Mouse (Mus musculus) gastrocnemius, postnatal 25 days (tissue): ENCODE data around the gene Clec18a. TPM values are rescaled to one million over a fixed set of nuclear protein-coding genes. Genes with fewer than 3 reads are reported as not detected.
A peak's percentile ranks its signal among the peaks of the same experiment; 100 is the strongest.
"Not testable (repeated sequence)": the region's sequence is repeated elsewhere in the genome, so short reads cannot be mapped to it uniquely, and the experiment has no call there.

ENCODE experiments used
- DNase-seq: peaks from one replicate; pipeline ENCODE4 v3.0.0; 2022
- long read RNA-seq, 2 experiments: library from polyadenylated mRNA; stranded (forward); transcript quantifications; one replicate each; pipeline ENCODE4 v2.0.0; 2021
- total RNA-seq, 2 experiments: library from RNA; stranded (reverse); gene quantifications; 1 replicate in 1 of 2; 2 replicates in 1 of 2; pipeline ENCODE4 v1.2.3; 2021

The Clec18a gene
- total RNA-seq, result under 1 TPM; 0.64 to 0.88 TPM
- long read RNA-seq, experiment 1, partial matches to known transcripts, result 0 of 2 reads
- long read RNA-seq, experiment 1, other reads (novel, unspliced or antisense), result 2 of 2 reads
- long read RNA-seq, experiment 2, partial matches to known transcripts, result 0 of 1 reads
- long read RNA-seq, experiment 2, other reads (novel, unspliced or antisense), result 1 of 1 reads

DNA sequence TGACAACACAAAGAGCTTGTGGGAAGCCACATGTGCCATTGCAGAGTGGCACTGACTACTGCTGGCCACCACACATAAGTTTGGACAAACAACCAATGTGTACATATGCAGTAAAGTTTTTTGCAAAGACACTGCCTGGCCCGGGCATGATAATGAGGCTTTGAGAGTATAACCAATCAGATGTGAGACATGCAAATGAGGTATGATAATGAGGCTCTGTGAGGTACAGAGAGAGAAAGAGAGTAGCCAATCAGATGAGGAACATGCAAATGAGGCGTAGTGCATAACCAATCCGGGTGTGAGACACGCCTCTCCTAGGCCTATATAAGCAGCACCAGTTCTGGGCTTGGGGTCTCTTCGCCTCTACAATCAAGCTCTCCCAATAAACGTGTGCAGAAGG is at the start of gene Clec18a:
TSS of gene Clec18a (minus strand) at position 101 of the 400 bp plus-strand sequence.
- DNase-seq, result not testable (repeated sequence)

DNA sequence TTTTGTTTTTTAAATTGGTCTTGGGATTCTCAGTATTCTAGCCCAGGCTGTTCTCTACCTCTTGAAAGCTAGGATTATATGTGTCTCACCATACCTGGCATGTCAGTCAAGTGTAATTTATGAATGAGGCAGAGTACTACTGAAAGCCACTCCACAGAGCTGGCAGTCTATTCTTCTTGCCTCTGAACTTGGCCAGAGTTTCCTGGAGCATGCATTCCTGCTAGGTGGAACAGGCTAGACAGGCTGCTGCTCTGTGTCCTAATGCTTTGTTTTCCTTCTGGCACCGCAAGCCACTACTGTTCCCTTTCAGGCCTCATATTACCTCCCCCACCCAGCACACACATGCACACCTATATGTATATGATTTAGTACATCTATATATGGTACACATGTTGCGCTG is 38.5 kb upstream of the Clec18a start:
- DNase-seq, result no peak

DNA sequence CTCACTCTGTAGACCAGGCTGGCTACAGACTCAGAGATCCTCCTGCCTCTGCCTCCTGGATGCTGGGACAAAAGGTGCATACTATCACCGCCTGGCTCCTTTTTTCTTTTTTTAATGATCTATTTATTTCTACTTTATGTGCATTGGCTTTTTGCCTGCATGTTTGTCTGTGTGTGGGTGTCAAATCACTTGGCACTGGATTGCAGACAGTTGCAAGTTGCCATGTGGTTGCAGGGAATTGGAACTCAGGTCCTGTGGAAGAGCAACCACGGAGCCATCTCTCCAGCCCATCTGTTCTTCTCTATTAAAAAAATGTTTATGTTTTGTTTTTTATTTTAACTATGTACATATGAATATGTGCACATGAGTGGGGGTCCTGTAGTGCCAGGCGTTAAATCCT is 27.3 kb upstream of the Clec18a start:
- DNase-seq, result no peak

DNA sequence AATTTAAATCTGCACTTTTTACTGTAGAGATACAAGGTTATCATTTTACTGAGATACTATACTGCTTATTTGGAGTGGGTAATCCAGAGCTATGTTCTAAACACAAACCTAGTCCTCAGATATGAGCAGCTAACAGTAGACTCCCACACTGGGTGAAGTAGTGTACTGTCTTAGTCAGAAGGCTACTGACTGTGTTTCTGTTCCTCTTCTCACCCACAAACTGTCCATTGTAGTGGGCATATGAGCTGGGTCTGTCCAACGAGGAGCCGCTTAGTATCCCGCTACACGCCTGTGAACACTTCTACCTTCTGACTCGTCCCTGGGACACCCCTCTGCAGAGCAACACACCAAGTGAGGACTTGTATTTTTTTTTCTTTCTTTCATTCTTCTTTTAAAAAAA is 22.7 kb upstream of the Clec18a start:
- no peak for DNase-seq

DNA sequence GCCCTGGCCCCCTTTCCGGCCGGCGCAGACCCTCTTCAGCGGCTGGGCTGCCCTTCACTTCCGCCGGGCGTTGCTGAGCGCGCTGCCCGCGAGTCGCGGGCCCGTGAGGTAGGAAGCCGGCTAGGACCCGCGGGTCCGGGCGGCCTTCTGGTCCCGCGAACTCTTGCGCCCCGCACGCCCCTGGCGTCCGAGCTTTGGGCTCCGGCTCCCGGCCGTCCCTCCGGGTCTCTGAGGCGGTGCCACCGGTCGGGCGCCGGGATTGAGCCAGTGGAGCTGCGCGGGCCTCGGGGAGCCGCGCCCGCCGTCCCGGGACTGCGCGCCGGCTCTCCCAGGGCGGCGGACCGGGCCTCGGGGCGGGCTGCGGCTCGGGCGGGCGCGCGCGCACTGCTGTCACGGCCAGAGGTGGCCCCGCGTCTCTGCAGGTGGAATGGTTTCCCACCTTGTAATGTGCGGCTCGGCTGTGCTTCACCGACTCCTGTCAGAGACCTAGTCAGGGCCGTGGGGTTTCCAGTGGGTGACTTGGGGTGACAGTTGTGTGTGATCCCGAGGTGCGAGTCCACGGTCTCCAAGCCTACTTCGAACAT is 2.6 kb upstream of the Clec18a start:
- not testable (repeated sequence) for DNase-seq

DNA sequence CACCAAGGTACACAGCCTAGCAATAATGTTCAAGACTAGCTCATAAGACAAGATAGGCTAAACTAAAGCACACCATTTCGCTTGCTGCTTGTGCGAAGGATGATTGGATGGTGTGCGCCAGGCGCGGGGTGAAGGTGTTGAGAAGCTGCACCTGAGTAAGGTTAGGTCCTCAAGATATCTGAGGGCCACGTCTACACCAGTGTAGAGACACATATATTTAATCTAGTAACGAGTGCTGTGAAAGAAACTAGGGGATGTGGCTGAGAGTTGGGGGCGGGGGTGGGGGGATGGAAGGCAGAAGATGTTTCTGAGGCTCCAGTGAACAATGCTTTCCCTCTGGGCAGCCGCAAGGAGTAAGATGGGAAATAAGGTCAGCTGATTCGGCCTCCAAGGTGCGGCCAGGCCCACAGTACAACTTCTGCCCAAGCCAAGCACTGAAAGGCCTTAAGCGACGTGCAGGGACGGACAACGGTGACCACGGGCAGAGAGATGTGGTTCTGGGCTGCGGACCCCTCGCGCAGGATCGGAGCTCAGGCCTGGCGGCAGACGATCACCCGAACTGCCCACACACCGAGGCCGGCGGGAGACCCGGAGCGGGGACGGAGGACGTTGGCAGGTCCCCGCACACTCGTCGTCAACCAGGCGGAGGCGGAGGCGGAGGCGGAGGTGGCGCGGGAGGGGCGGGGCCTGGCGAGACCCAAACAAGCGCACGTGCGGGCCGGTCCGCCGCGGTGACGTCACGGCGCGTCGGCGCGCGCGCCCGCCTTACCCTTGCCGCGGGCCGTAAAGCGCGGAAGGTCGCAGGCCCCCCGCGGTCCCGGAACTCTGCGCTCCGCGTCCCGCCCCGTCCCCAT is 1.9 kb upstream of the Clec18a start, which contains the start of gene Pdpr:
TSS of gene Pdpr (plus strand) at position 766 of the 854 bp plus-strand sequence.
- DNase-seq, result peak; percentile 94

DNA sequence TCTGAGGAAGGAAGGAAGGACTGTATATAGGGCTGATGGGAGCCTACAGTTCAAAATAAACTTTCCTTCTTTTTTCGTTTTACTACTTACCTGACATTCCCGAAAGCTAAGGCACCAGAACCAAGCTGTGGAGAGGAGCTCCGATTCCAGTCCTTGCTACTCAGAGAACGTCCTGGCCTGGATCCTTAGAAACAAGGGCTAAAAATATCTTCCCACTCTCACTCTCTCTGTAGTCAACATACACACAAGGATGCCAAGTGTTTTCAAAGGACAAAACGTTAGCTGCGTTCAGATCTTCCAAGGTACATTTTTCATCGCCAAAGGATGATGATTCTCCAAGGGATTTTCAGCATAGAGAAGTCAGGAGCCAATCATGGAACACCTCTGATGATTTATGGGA is 520 bp downstream of the Clec18a start:
- peak; percentile 10 for DNase-seq

DNA sequence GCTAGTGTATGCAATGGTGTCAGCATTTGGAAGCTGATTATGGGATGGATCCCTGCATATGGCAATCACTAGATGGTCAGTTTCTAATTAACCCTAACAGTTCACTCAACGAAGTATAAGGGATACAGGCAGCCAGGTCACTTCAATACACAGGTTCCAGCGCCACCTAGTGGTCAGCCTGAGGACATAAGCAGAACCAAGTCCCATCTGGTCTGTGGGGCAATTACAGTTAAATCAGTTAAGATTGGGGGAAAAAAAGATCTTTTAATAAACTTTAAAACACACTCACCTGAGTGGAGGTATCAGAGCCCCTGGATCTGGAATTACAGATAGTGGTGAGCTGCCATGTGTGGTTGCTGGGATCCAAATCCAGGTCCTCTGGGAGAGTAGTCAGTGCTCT is 2.1 kb downstream of the Clec18a start:
- peak; percentile 42 for DNase-seq

DNA sequence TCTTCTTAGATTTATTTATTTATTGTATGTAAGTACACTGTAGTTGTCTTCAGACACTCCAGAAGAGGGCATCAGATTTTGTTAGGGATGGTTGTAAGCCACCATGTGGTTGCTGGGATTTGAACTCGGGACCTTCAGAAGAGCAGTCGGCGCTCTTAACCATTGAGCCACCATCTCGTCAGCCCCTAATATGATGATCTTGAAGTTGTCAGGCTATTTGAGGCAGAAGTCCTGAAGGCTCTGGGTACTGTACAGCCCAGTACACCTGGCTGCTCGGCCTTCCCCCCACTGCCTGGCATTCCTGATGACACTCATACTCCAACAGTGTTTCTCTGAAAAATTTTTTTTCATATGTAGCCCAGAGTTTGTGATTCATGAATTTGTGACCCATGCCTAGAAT is 8.3 kb downstream of the Clec18a start:
- not testable (repeated sequence) for DNase-seq

DNA sequence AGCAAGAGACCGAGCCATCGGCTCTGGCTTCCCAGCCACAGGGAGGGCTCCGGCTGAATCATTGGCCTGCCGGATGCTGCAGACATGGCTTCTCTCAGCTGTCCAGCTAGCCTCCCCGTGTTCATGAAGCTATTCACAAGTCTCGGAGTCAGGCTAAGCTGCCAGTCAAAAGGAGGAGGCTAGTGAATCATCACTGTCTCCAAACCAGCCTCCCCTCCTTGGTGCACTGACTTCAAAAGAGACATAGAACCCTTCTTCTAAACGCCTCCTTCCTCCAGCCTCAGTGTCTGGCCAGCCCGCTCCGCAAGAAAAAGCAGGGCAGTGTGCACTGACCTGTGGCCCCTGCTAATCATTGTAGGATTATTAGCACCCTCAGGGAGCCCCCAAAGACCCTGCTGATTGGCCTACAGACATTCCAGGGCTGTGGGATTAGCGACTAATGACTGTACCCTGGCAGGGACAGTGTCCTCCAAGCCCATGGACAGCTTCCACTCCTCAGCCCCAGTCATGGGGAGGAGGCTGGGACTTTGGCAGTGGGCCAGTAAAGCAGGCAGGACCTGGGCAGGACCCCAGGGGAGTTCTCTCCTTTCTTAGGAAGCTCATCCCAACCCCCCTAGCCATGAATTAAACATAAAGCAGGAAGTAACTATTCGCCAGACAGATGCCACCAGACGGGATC is 10.5 kb downstream of the Clec18a start:
- DNase-seq, result no peak

DNA sequence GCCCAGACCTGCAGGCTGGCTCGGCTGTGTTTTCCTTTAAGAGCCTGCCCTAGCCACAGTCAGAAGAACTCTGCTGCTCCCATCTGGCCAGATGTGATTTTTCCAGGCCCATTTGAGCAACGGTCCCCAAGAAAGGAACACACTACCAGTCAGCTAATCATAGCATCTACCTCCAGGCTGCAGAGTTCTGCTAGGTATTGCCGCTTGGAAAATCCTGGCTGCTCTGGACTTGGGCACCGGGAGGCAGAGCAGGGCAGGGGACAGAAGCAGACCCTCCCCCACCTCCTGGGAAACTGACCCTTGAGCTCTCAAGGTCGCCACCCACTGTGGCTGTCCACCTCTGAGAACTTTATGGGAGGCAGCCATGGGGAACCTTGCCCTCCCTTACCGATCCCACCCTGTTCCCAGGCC is 12.4 kb downstream of the Clec18a start:
- peak; percentile 12 for DNase-seq

DNA sequence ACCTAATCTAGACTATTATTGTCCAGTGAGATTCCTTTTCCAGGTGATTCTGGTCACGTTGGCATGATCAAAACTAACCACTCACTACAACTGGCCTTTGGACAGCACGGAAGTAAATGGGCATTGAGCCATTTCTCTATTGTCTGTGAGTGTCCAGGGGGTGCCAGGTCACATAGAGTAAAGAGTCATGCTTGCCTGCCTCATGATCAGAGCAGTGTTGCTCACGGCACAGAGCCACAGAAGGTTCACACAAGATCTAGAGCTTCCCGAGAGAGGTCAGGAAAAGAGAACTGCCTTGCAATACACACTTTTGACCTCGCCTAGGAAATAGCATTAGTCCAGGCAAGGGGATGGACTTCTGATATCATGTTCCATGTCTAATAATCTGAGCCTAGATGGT is 12.8 kb downstream of the Clec18a start:
- no peak for DNase-seq

DNA sequence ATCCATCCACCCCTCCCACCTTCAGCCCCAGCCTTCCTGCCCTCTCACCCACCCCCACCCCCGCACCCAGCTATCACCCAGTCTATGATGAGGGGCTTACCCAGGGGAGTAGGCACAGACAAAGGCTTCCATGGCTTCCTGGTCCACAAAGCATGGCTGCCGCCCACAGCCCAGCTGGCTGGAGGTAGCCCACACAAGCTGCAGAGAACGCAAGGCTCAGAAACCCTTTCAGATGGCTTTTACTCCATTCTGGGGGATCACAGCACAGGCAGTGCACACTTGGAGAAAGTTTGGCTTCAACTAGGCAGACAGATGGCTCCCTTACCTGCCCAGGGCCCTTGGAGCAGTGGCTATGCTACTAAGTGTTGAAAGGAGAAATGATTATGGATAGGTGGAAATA is 16.3 kb downstream of the Clec18a start:
- DNase-seq, result no peak

DNA sequence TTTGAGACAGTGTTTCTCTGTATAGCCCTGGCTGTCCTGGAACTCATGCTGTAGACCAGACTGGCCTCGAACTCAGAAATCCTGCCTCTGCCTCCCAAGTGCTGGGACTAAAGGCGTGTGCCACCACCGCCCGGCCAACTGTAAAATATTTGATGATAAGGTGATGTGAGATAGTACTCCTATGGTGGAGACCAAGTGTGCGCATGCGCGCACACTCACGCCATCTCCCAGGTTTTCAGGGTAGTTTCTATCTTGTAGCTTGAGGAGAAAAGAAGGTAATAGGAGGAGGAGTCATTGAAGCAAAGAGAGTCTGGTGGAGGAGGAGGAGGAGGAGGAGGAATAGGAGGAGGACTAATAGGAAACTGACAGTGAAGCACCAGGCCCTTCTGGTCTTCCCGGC is 23.6 kb downstream of the Clec18a start:
- DNase-seq, result not testable (repeated sequence)

DNA sequence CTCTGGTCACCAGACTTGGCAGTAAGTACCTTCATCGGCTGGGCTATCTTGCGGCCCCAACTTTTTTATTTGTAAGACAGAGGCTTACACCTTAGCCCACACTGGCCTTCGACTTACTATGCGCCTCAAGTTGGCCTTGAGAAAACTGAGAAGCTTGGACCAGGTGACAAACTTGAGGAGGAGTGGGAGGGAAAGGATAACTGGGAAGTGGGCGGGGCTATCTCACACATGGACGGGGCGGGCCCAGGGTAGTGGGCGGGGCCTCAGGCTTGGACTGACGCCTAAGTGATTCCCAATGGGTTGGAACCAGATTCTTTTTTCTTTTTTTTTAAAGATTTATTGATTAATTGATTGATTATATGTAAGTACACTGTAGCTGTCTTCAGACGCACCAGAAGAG is 24.8 kb downstream of the Clec18a start:
- no peak for DNase-seq

DNA sequence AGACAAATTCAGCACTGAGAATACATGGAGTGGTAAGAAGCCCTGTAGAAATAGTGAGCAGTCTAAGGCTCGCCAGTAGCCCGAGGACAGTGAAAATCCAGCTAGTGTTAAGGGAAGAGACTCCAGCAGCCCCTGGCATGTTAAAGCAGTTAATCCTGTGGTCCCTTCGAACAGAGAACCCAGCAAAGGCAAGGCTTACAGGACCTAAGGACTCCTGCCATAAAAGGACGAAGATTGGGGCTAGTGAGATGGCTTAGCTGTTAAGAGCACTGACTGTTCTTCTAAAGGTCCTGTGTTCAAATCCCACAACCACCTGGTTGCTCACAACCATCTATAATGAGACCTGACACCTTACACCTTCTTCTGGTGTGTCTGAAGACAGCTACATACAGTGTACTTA is 25.9 kb downstream of the Clec18a start:
- DNase-seq, result no peak

DNA sequence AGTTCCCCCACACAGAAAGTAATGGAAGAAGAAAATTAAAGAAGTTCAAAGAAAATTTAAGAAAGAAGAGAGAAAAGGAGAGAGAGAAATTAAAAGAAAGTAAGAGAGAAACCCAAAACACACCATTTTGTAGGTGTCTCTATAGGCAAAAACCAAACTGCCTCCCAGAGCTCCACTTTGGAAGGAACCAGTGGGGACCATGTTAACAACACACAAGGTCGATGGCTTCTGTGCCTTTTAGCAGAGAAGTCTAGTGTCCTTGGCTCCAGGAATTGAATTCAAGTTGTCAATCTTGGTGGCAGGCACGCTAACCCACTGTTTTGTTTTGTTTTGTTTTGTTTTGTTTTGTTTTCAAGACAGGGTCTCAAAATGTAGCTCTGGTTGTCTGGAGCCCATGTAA is 29.3 kb downstream of the Clec18a start:
- no peak for DNase-seq

DNA sequence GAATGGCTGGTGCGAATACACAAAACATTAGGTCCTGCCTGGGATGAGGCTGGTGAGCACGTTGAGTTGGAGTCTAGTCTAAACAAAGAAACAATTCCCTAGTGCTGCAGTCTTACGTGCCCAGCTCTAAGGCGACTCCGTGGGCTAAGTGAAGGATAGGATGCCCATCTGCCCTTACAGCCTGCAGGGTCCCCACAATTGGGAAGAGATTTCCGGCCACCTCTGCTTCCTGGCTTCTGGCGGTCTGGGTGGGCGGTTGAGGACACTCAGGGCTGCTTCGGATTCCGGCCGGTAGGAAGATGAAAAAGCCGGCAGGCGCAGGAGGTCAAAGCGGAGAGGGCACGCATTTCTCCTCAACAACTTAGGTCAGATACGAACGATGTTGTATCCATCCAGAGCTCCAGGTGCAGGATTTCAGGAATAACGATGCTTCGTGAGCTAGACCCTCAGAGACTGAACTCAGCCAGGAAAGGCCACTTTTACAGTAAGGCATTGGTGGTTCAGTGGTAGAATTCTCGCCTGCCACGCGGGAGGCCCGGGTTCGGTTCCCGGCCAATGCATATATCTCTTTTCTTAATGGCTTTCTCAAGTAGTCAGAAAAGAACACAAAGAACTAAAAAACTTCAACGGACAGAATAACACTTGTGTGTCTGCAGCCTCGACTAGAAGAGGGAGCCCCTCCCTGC is 30.0 kb downstream of the Clec18a start:
- peak; percentile 73 for DNase-seq

DNA sequence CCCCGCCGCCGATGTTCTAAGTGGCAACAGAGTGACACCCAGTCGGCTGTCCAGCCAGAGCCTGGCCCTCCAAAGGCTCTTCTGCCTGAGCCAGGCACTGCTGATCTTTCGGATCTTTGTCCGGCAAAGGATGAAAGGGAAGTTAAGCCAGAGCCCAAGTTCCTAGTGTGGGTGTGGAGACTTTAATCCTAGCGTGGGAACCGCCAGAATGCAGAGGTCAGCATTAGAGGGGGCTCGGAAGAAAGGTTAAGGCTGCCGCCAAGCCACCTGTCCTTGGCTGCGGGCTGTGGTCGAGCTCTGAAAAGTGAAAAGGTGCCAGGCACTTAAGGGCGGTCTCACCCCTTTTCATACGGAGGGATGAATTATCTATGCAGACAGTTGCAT is 30.5 kb downstream of the Clec18a start:
- DNase-seq, result no peak

DNA sequence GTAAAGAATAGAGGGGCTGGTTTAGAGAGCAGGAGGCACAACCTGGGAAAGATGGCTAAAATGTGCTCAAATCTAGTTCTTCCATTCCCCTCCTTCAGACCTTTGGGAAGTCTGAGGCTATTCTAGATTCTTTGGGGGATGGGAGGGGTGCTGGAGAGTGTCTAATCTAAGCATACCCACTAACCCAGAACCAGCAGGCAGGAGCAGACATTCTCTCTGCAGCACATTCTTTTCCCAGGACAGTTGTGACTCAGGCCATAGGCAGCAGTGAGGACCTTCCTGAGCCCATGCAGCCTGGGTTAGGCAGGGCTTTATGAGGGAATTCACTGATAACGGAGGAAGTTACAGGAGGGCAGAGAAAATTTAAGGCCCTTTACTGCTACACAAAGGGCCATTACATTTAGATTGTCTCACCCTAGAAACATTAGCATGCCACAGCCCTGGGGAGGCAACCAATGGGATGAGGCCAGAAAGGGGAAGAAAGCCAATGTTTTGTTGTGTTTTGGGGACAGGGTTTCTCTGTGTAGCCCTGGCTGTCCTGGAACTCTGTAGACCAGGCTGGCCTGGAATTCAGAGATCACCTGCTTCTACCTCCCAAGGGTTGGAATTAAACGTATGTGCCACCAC is 33.2 kb downstream of the Clec18a start:
- DNase-seq, result no peak

DNA sequence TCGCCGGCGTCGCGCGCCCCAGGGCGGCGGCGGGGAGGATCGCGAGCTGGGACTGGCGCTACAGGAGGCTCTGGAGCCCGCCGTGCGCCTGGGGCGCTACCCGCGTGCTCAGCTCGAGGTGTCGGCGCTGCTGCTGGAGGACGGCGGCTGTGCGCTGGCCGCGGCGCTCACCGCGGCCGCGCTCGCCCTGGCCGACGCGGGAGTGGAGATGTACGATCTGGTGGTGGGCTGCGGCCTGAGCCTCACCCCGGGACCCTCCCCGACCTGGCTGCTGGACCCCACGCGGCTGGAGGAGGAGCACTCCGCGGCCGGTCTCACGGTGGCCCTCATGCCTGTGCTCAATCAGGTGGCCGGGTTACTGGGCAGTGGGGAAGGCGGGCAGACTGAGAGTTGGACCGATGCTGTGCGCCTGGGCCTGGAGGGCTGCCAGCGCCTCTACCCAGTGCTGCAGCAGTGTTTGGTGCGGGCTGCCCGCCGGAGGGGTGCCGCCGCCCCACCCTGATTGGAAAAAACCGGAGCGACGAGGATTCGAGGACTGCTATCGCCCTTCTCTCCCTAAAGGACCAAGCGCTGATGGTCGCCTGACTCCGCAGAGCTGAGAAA is 35.4 kb downstream of the Clec18a start:
- peak; percentile 30 for DNase-seq
